Mouse (Mus musculus) midbrain, embryonic 11.5 days (tissue): Measurements from ENCODE around the gene Smim15. TPM values are rescaled to one million over a fixed set of nuclear protein-coding genes. Genes with fewer than 3 reads are reported as not detected.

Experiments used
- ATAC-seq: fragments of 200-750 bp; cut with Nextera tagmentation; 2 replicates; pipeline ENCODE4 v1.8.0; 2017; ENCODE audit warnings: moderate TSS enrichment, moderate library complexity; ENCODE audit not compliant: low FRiP score
- DNase-seq: peaks from one replicate; pipeline ENCODE4 v3.0.0; 2015; ENCODE audit warnings: low spot score; ENCODE audit errors: missing footprints
- H3K27ac ChIP-seq: fragments of 300-500 bp; sonication (generic); 2 replicates; pipeline ENCODE4 v1.5.1; 2014; ENCODE audit warnings: low read depth, low read length
- H3K27me3 ChIP-seq: fragments of 300-500 bp; sonication (generic); 2 replicates; pipeline ENCODE4 v1.6.1; 2014; ENCODE audit warnings: mild to moderate bottlenecking, low read length, moderate library complexity, mixed read lengths; ENCODE audit not compliant: control insufficient read depth, insufficient read depth
- H3K36me3 ChIP-seq: fragments of 300-500 bp; sonication (generic); 2 replicates; pipeline ENCODE4 v1.6.1; 2014; ENCODE audit warnings: mild to moderate bottlenecking, low read length, moderate library complexity, mixed read lengths; ENCODE audit not compliant: control insufficient read depth, insufficient read depth
- H3K4me1 ChIP-seq: fragments of 300-500 bp; sonication (generic); 2 replicates; pipeline ENCODE4 v1.6.1; 2014; ENCODE audit warnings: low read length; ENCODE audit not compliant: control insufficient read depth, insufficient read depth
- H3K4me2 ChIP-seq: fragments of 300-500 bp; sonication (generic); 2 replicates; pipeline ENCODE4 v1.6.1; 2014; ENCODE audit warnings: mild to moderate bottlenecking, moderate library complexity
- H3K4me3 ChIP-seq: fragments of 300-500 bp; sonication (generic); 2 replicates; pipeline ENCODE4 v1.5.1; 2014; ENCODE audit warnings: low read depth, low read length
- H3K9ac ChIP-seq: fragments of 300-500 bp; sonication (generic); 2 replicates; pipeline ENCODE4 v1.6.1; 2014; ENCODE audit warnings: low read length
- H3K9me3 ChIP-seq: fragments of 300-500 bp; sonication (generic); 2 replicates; pipeline ENCODE4 v1.6.1; 2016; ENCODE audit warnings: low read length; ENCODE audit not compliant: control insufficient read depth
- WGBS: fragments of 180-500 bp; shearing (Covaris S2); extraction: QIAGEN DNeasy Blood & Tissue Kit; methylation state at CpG from one replicate; pipeline ENCODE4 v1.1.7; 2014; 5-methylcytosine and 5-hydroxymethylcytosine counted together
- polyA plus RNA-seq: library from polyadenylated mRNA; unstranded; fragments of >200 nt; fragmentation: Nextera tagmentation; extraction: Ambion mirVana; gene quantifications from 2 replicates; pipeline ENCODE4 v1.2.1, GENCODE M21; 2014

Smim15 gene
- polyA plus RNA-seq, 1 experiment from 2014 or later: 72.9 TPM

DNA sequence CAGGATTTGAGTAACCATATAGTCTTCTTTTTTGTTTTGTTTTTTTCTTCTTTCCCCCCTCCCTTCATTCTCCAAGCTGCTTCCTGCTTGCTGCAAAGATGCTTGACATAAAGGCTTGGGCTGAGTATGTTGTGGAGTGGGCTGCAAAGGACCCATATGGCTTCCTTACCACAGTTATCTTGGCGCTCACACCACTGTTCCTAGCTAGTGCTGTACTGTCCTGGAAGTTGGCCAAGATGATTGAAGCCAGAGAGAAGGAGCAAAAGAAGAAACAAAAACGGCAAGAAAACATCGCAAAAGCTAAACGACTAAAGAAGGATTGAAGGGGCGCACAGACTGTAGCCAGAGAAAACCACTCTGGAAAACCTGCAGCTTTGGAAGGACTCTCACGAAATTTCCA lies 3.1 kb downstream of the Smim15 start:
- Histone ChIP-seq H3K4me2 (no peak overlapping the region), H3K27ac (no peak overlapping the region), H3K4me3 (no peak overlapping the region), H3K36me3 (no peaks in the 10 kb centered on the region), H3K4me1 (peaks cover 11% of the 10 kb centered on the region), H3K27me3 (no peaks in the 10 kb centered on the region), H3K9ac (no peak overlapping the region), H3K9me3 (no peaks in the 10 kb centered on the region)
- WGBS: 94% methylated on average over 6 of the region's 6 CpGs
- ATAC-seq: no peak
- DNase-seq: no peak

GRCm38 (mm10) chr13:108056896-108057295 lies 12.7 kb downstream of the Smim15 start:
- WGBS: 86% methylated on average over 3 of the region's 3 CpGs

GRCm38 (mm10) chr13:108060286-108060885 lies 16.1 kb downstream of the Smim15 start:
- 13% methylated on average over 7 of the region's 7 CpGs for WGBS
- H3K36me3 ChIP-seq: no peaks in the 10 kb centered on the region
- peak; percentile 91 for DNase-seq
- no peaks in the 10 kb centered on the region for H3K27me3 ChIP-seq
- no peak overlapping the region for H3K27ac ChIP-seq
- H3K4me2 ChIP-seq: no peak overlapping the region
- H3K4me1 ChIP-seq: peaks cover 40% of the 10 kb centered on the region
- H3K9me3 ChIP-seq: no peaks in the 10 kb centered on the region
- no peak overlapping the region for H3K9ac ChIP-seq
- ATAC-seq: peak; percentile 72
- no peak overlapping the region for H3K4me3 ChIP-seq

More at GRCm38 (mm10) chr13:108056896-108057295, 12.7 kb downstream of the Smim15 start:
- Histone ChIP-seq H3K27me3 (no peaks in the 10 kb centered on the region), H3K27ac (no peak overlapping the region), H3K4me3 (no peak overlapping the region), H3K36me3 (no peaks in the 10 kb centered on the region), H3K9me3 (no peaks in the 10 kb centered on the region), H3K4me1 (peaks cover 17% of the 10 kb centered on the region), H3K9ac (no peak overlapping the region), H3K4me2 (no peak overlapping the region)
- ATAC-seq (no peak), DNase-seq (no peak)

- Histone ChIP-seq H3K27ac (no peak overlapping the region), H3K4me1 (peaks cover 40% of the 10 kb centered on the region), H3K9ac (peak overlapping the region; percentile 31; the same call in 1 of the 2 replicates), H3K9me3 (no peaks in the 10 kb centered on the region), H3K4me2 (no peak overlapping the region), H3K4me3 (no peak overlapping the region), H3K36me3 (no peaks in the 10 kb centered on the region), H3K27me3 (no peaks in the 10 kb centered on the region)
- ATAC-seq (peak; percentile 19; the same call in 1 of the 2 replicates), DNase-seq (peak; percentile 91)
- whole genome bisulfite sequencing: 20% methylated on average over 8 of the region's 8 CpGs
Measured at GRCm38 (mm10) chr13:108060936-108061578, 16.8 kb downstream of the Smim15 start.

DNA sequence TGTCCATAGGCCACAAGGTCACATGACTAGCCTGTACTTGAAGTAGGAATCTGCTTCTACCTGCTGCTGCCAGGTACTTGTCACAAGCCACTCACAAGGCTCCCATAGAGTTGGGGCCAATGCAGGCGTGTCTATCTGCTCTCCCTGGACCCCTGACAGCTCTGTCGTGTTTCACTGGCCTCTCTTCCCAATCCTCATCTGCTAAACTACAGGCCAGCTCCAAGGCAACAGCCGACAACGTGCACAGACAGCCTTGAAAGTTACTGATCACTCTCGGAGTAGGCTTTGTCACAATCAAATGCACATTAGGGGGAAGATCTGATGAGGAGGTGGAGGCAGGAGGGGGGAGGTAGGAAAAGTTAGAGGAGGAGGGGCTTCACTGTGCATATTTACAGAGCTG lies 18.7 kb downstream of the Smim15 start:
- Histone ChIP-seq H3K4me3 (no peak overlapping the region), H3K4me1 (peaks cover 40% of the 10 kb centered on the region), H3K27ac (no peak overlapping the region), H3K9ac (no peak overlapping the region), H3K27me3 (no peaks in the 10 kb centered on the region), H3K9me3 (no peaks in the 10 kb centered on the region), H3K36me3 (no peaks in the 10 kb centered on the region), H3K4me2 (no peak overlapping the region)
- DNase-seq (no peak), ATAC-seq (no peak)
- WGBS: 54% methylated on average over 5 of the region's 5 CpGs

GRCm38 (mm10) chr13:108063374-108064134 lies 19.3 kb downstream of the Smim15 start:
- H3K9me3 ChIP-seq: no peaks in the 10 kb centered on the region
- H3K9ac ChIP-seq: peak overlapping the region; percentile 28
- H3K4me3 ChIP-seq: no peak overlapping the region
- H3K36me3 ChIP-seq: no peaks in the 10 kb centered on the region
- ATAC-seq (peak; percentile 51), DNase-seq (peak; percentile 91)
- peaks cover 40% of the 10 kb centered on the region for H3K4me1 ChIP-seq
- H3K4me2 ChIP-seq: no peak overlapping the region; the same call in 1 of the 2 replicates
- H3K27me3 ChIP-seq: no peaks in the 10 kb centered on the region
- 60% methylated on average over 11 of the region's 11 CpGs for WGBS
- H3K27ac ChIP-seq: peak overlapping the region; percentile 40

GRCm38 (mm10) chr13:108064331-108064730 lies 20.1 kb downstream of the Smim15 start:
- Histone ChIP-seq H3K4me3 (no peak overlapping the region), H3K27ac (peak overlapping the region; percentile 40; the same call in 1 of the 2 replicates), H3K36me3 (no peaks in the 10 kb centered on the region), H3K9ac (no peak overlapping the region), H3K27me3 (no peaks in the 10 kb centered on the region), H3K9me3 (no peaks in the 10 kb centered on the region), H3K4me1 (peaks cover 40% of the 10 kb centered on the region), H3K4me2 (no peak overlapping the region; the same call in 1 of the 2 replicates)
- peak; percentile 79 for ATAC-seq
- WGBS: 22% methylated on average over 6 of the region's 6 CpGs
- peak; percentile 90 for DNase-seq

- Histone ChIP-seq H3K27me3 (no peaks in the 10 kb centered on the region), H3K9me3 (no peaks in the 10 kb centered on the region), H3K36me3 (no peaks in the 10 kb centered on the region), H3K4me1 (peaks cover 31% of the 10 kb centered on the region), H3K9ac (no peak overlapping the region), H3K4me3 (no peak overlapping the region), H3K4me2 (no peak overlapping the region), H3K27ac (no peak overlapping the region)
- no peak for ATAC-seq
- DNase-seq: no peak
- 84% methylated on average over 2 of the region's 2 CpGs for WGBS
Measured at GRCm38 (mm10) chr13:108066021-108066420, 21.8 kb downstream of the Smim15 start.

DNA sequence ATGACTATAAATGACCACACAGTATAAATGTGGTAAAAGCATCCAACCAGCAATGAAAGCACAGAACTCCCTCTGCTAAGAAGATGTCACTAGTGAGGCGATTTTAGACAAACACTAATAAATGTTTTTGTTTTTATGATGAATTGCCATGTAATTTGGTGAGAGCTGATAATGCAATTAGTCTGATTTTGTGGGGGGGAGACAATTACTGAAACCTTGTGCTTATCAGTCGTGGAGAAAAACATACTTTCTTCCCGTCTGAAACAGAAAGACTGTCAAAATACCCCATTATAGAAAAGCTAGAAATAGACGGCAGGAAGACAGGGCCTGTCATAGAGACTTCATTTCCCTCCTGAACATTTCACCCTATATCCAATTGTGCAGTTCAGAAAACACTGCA lies 24.9 kb downstream of the Smim15 start:
- H3K9me3 ChIP-seq: no peaks in the 10 kb centered on the region
- ATAC-seq (no peak), DNase-seq (no peak)
- peaks cover 4% of the 10 kb centered on the region for H3K4me1 ChIP-seq
- H3K27ac ChIP-seq: no peak overlapping the region
- H3K9ac ChIP-seq: no peak overlapping the region
- H3K4me3 ChIP-seq: no peak overlapping the region
- 87% methylated on average over 4 of the region's 4 CpGs for WGBS
- no peaks in the 10 kb centered on the region for H3K36me3 ChIP-seq
- no peak overlapping the region for H3K4me2 ChIP-seq
- H3K27me3 ChIP-seq: no peaks in the 10 kb centered on the region
